Mouse (Mus musculus) CH12.LX (cell line): ENCODE measurements at regions not wholly inside any gene's neighbourhood (a gene's known extent, or its start where the extent isn't known, plus 50 kb on each side); places are given as distances from the start of the nearest gene placed in this dataset.

Experiments used
- DNase-seq: peaks from one replicate; pipeline ENCODE4 v3.0.0-alpha.2; 2013; ENCODE audit errors: extremely low read depth
- H3K27ac ChIP-seq: 2 replicates; pipeline ENCODE4 v1.5.1; 2012; ENCODE audit warnings: low read depth, mild to moderate bottlenecking, control low read depth, moderate library complexity; ENCODE audit not compliant: insufficient read depth
- H3K27me3 ChIP-seq: replicated peaks from 2 replicates; pipeline ENCODE3; 2012; ENCODE audit warnings: inconsistent platforms
- H3K36me3 ChIP-seq, 2 experiments: replicated peaks in 1 of 2; 2 replicates each; pipeline versions ENCODE3 to v1.6.1; 2012; ENCODE audit warnings: inconsistent platforms in 1 of 2, low read length in 1 of 2, mild to moderate bottlenecking in 1 of 2, mixed read lengths in 1 of 2, moderate library complexity in 1 of 2; ENCODE audit not compliant: control insufficient read depth in 1 of 2, insufficient read depth in 1 of 2
- H3K4me1 ChIP-seq, 2 experiments: 2 replicates each; pipeline ENCODE4 v1.6.1; 2012; ENCODE audit warnings: inconsistent platforms in 1 of 2, moderate library complexity in 1 of 2; ENCODE audit not compliant: insufficient read depth in 2 of 2, control insufficient read depth in 1 of 2
- H3K4me2 ChIP-seq: 2 replicates; pipeline ENCODE4 v1.6.1; 2012; ENCODE audit warnings: low read depth, mild to moderate bottlenecking, control low read depth; ENCODE audit not compliant: poor library complexity, insufficient read depth, severe bottlenecking
- H3K4me3 ChIP-seq, 3 experiments: fragments of 150-350 bp in 1 of 3; sonication (generic) in 1 of 3; replicated peaks in 1 of 3; 2 replicates each; pipeline versions ENCODE3 to v1.5.1; 2011 to 2012; ENCODE audit warnings: low read depth in 2 of 3, low read length in 2 of 3, mild to moderate bottlenecking in 2 of 3, moderate library complexity in 2 of 3, control low read depth in 1 of 3, improper control_type of control experiment in 1 of 3, inconsistent platforms in 1 of 3, mixed read lengths in 1 of 3; ENCODE audit not compliant: poor library complexity in 1 of 3
- H3K79me2 ChIP-seq: replicated peaks from 2 replicates; pipeline ENCODE4 v1.6.1; 2012; ENCODE audit warnings: mild to moderate bottlenecking, moderate library complexity; ENCODE audit not compliant: control insufficient read depth, poor library complexity, insufficient read depth, severe bottlenecking; ENCODE audit errors: extremely low read depth
- H3K9ac ChIP-seq: 2 replicates; pipeline ENCODE4 v1.6.1; 2012; ENCODE audit warnings: low read depth, mild to moderate bottlenecking, control low read depth, moderate library complexity; ENCODE audit not compliant: insufficient read depth
- H3K9me3 ChIP-seq: replicated peaks from 2 replicates; pipeline ENCODE3; 2012; ENCODE audit warnings: low read length, inconsistent platforms, mixed read lengths
- ETS1 ChIP-seq: conservative IDR thresholded peaks from 2 replicates; pipeline ENCODE4 v1.6.1; 2012; ENCODE audit warnings: low read depth, mild to moderate bottlenecking, inconsistent platforms, low read length, improper control_type of control experiment, moderate library complexity
- GABPA ChIP-seq: IDR thresholded peaks from 2 replicates; pipeline ENCODE4 v1.6.1; 2012; ENCODE audit warnings: low read depth, low read length, improper control_type of control experiment, inconsistent platforms; ENCODE audit not compliant: insufficient replicate concordance
- HCFC1 ChIP-seq: IDR thresholded peaks from 2 replicates; pipeline ENCODE4 v1.6.1; 2012; ENCODE audit warnings: low read depth, mild to moderate bottlenecking, inconsistent platforms, low read length, improper control_type of control experiment
- JUN ChIP-seq: IDR thresholded peaks from 2 replicates; pipeline ENCODE4 v1.6.1; 2011; ENCODE audit warnings: low read depth, mild to moderate bottlenecking, low read length, improper control_type of control experiment, moderate library complexity; ENCODE audit not compliant: insufficient read depth
- JUND ChIP-seq: conservative IDR thresholded peaks from 2 replicates; pipeline ENCODE4 v1.6.1; 2011; ENCODE audit warnings: low read depth, low read length, improper control_type of control experiment
- KAT2A ChIP-seq: IDR thresholded peaks from 2 replicates; pipeline ENCODE4 v1.6.1; 2012; ENCODE audit warnings: low read length, improper control_type of control experiment, inconsistent platforms; ENCODE audit not compliant: insufficient replicate concordance
- MAFK ChIP-seq: IDR thresholded peaks from 2 replicates; pipeline ENCODE4 v1.6.1; 2011; ENCODE audit warnings: low read length, improper control_type of control experiment; ENCODE audit not compliant: insufficient replicate concordance
- MXI1 ChIP-seq: IDR thresholded peaks from 2 replicates; pipeline ENCODE4 v1.6.1; 2011; ENCODE audit warnings: mild to moderate bottlenecking, low read depth, low read length, improper control_type of control experiment
- MYC ChIP-seq: IDR thresholded peaks from 2 replicates; pipeline ENCODE4 v1.6.1; 2011; ENCODE audit warnings: low read depth, mild to moderate bottlenecking, improper control_type of control experiment, low read length
- POLR2A ChIP-seq: IDR thresholded peaks from 2 replicates; pipeline ENCODE4 v1.6.1; 2011; ENCODE audit warnings: low read depth, mild to moderate bottlenecking, improper control_type of control experiment, low read length
- POLR2AphosphoS2 ChIP-seq: IDR thresholded peaks from 2 replicates; pipeline ENCODE4 v1.6.1; 2011; ENCODE audit warnings: low read depth, low read length, improper control_type of control experiment
- RAD21 ChIP-seq: IDR thresholded peaks from 2 replicates; pipeline ENCODE4 v1.6.1; 2011; ENCODE audit warnings: low read depth, mild to moderate bottlenecking, low read length, improper control_type of control experiment, moderate library complexity
- RCOR1 ChIP-seq: conservative IDR thresholded peaks from 2 replicates; pipeline ENCODE4 v1.6.1; 2012; ENCODE audit warnings: low read depth, mild to moderate bottlenecking, inconsistent platforms, low read length, improper control_type of control experiment
- TBP ChIP-seq: conservative IDR thresholded peaks from 2 replicates; pipeline ENCODE4 v1.6.1; 2011; ENCODE audit warnings: low read depth, low read length, improper control_type of control experiment
- UBTF ChIP-seq: IDR thresholded peaks from 2 replicates; pipeline ENCODE4 v1.6.1; 2012; ENCODE audit warnings: low read depth, mild to moderate bottlenecking, inconsistent platforms, low read length, improper control_type of control experiment, moderate library complexity
- USF1 ChIP-seq: IDR thresholded peaks from 2 replicates; pipeline ENCODE4 v1.6.1; 2014; ENCODE audit warnings: low read depth, mild to moderate bottlenecking, inconsistent platforms, low read length, improper control_type of control experiment
- ZC3H11A ChIP-seq: IDR thresholded peaks from 2 replicates; pipeline ENCODE4 v1.6.1; 2012; ENCODE audit warnings: low read depth, mild to moderate bottlenecking, inconsistent platforms, low read length, improper control_type of control experiment
- dilution Hi-C: fragments of 300-500 bp; cut with MboI; formaldehyde crosslinking; loops from 2 replicates; pipeline ENCODE4 v1.14.3; 2020; ENCODE audit warnings: low sequenced_read_pairs; ENCODE audit not compliant: extremely low pct_unique_long_range_greater_than_20kb, extremely low pct_ligation_motif_present
- in situ Hi-C: fragments of 300-500 bp; cut with MboI; formaldehyde crosslinking; loops from 3 replicates; pipeline ENCODE4 v1.14.3; 2019; ENCODE audit warnings: low sequenced_read_pairs, low pct_ligation_motif_present, low pct_unique_long_range_greater_than_20kb, mixed read lengths

- no peaks in the 10 kb centered on the region for H3K79me2 ChIP-seq
- dilution Hi-C loops, result no loop called here
- no peak overlapping the region for H3K9ac ChIP-seq
- no peaks in the 10 kb centered on the region for H3K36me3 ChIP-seq
- no peaks in the 10 kb centered on the region for H3K4me1 ChIP-seq
- H3K4me3 ChIP-seq, result no peak overlapping the region
- no peak for DNase-seq
- no peak overlapping the region for H3K4me2 ChIP-seq
- no peaks in the 10 kb centered on the region for H3K27me3 ChIP-seq
- peaks cover 34% of the 10 kb centered on the region for H3K9me3 ChIP-seq
- in situ Hi-C loops, result no loop called here
- no peak for TF ChIP-seq MYC
- TF ChIP-seq POLR2A, result no peak
- no peak for TF ChIP-seq MXI1
- TF ChIP-seq RCOR1, result no peak
- TF ChIP-seq ZC3H11A, result no peak
- no peak for TF ChIP-seq KAT2A
- TF ChIP-seq MAFK, result no peak
- no peak for TF ChIP-seq POLR2AphosphoS2
- no peak for TF ChIP-seq RAD21
- no peak for TF ChIP-seq JUND
- H3K27ac ChIP-seq, result no peak overlapping the region
Observed at GRCm38 (mm10) chr2:137308116-137308515, 191.7 kb upstream of the Jag1 start.

GRCm38 (mm10) chr2:137301474-137302267 is 185.2 kb upstream of the Jag1 start:
- in situ Hi-C loops, result no loop called here
- dilution Hi-C loops, result no loop called here
- Histone ChIP-seq H3K4me3 (no peak overlapping the region), H3K27me3 (no peaks in the 10 kb centered on the region), H3K79me2 (no peaks in the 10 kb centered on the region), H3K9ac (no peak overlapping the region), H3K4me2 (no peak overlapping the region), H3K4me1 (no peaks in the 10 kb centered on the region), H3K36me3 (no peaks in the 10 kb centered on the region), H3K9me3 (peaks cover 9% of the 10 kb centered on the region), H3K27ac (no peak overlapping the region)
- TF ChIP-seq USF1, result no peak
- no peak for TF ChIP-seq JUN
- TF ChIP-seq ETS1, result no peak
- TF ChIP-seq TBP, result no peak
- TF ChIP-seq MAFK, result no peak
- TF ChIP-seq UBTF, result no peak
- no peak for TF ChIP-seq RCOR1
- TF ChIP-seq ZC3H11A, result no peak
- TF ChIP-seq GABPA, result no peak
- no peak for TF ChIP-seq KAT2A
- no peak for TF ChIP-seq RAD21
- no peak for TF ChIP-seq HCFC1
- TF ChIP-seq POLR2A, result no peak
- DNase-seq, result no peak
